Mouse (Mus musculus): ENCODE results near the gene Eddm3b.

DNA sequence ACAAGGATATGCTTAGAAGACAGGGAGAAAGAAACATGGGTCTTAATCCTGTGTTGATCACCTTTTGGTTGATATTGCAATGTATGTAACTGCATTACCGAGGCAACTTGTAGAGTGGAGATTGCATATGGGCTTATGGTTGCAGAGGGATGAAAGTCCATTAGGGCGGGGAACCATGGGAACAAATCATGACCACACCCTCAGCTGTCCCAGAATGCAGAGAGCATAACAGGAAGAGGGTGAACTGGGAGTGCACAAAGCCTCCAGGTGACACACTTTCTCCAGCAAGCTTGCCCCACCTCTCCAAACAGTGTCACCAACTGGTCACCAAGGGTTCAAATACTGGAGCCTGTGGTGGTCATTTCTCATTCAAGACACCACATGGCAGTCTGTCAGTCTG, 33.2 kb upstream of the Eddm3b start:
- TF ChIP-seq POLR2A (IDR thresholded peaks at IDR 0.05; ENCODE audit: borderline replicate concordance, low read depth, low read length), result no peak
- TF ChIP-seq CTCF (IDR thresholded peaks at IDR 0.05; ENCODE audit: low read depth, low read length), result no peak

Data from bone marrow macrophage, adult 2 months (primary cell).